Mouse (Mus musculus) erythroblast, embryonic 14.5 days (primary cell): ENCODE data around the gene Tbc1d25.

Source experiments
- GATA1 ChIP-seq: IDR thresholded peaks from 2 replicates; pipeline ENCODE4 v1.6.1; 2012; ENCODE audit warnings: low read length, inconsistent platforms, mixed read lengths
- TAL1 ChIP-seq: IDR thresholded peaks from 3 replicates; pipeline ENCODE4 v1.6.1; 2012; ENCODE audit warnings: low read length, inconsistent platforms, mixed read lengths

DNA sequence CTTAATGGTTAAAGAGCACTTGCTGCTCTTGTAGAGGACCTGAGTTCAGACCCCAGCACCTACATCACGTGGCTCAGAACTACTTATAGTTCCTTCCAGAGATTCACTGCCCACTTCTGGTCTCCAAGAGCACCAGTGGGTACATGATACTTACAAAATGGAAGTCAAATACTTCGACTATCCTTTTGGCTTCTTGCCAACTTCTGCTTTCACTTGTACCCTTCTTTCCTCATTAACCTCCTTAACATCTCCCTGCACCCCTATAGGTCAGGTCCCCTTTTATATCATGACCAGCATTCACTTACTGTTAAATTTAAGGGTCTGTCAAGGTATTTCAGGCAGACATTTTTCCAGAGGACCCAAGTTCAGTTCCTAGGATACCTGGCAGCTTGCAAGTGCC lies 40.1 kb downstream of the Tbc1d25 start:
- TF ChIP-seq TAL1 (no peak), GATA1 (no peak)
